Mouse (Mus musculus) G1E (cell line): ENCODE results near the gene Hyal5. TPM values are rescaled to one million over a fixed set of nuclear protein-coding genes. Genes with fewer than 3 reads are reported as not detected.

Source experiments
- ATAC-seq: 2 replicates; pipeline ENCODE4 v1.8.0; 2016; ENCODE audit warnings: mild to moderate bottlenecking; ENCODE audit not compliant: insufficient number of reproducible peaks, poor library complexity, low FRiP score, severe bottlenecking; ENCODE audit errors: extremely low read depth
- DNase-seq: peaks from one replicate; pipeline ENCODE4 v3.0.0; 2012; ENCODE audit warnings: low spot score
- H3K27me3 ChIP-seq: 2 replicates; pipeline ENCODE4 v1.6.1; 2012; ENCODE audit warnings: mild to moderate bottlenecking, low read length, inconsistent platforms; ENCODE audit not compliant: insufficient read depth
- H3K36me3 ChIP-seq: replicated peaks from 2 replicates; pipeline ENCODE3; 2012; ENCODE audit warnings: mild to moderate bottlenecking, inconsistent platforms
- H3K4me1 ChIP-seq: 2 replicates; pipeline ENCODE4 v1.6.1; 2012; ENCODE audit warnings: low read depth, low read length, inconsistent platforms, mixed read lengths; ENCODE audit not compliant: insufficient read depth
- H3K4me3 ChIP-seq: 2 replicates; pipeline ENCODE4 v1.5.1; 2012; ENCODE audit warnings: low read depth, mild to moderate bottlenecking, inconsistent platforms, low read length, moderate library complexity, mixed read lengths
- H3K9me3 ChIP-seq: replicated peaks from 2 replicates; pipeline ENCODE4 v1.6.1; 2012; ENCODE audit warnings: inconsistent platforms
- CTCF ChIP-seq: IDR thresholded peaks from 2 replicates; pipeline ENCODE4 v1.5.1; 2012; ENCODE audit warnings: low read depth, low read length, inconsistent platforms, mixed read lengths
- GATA1 ChIP-seq: IDR thresholded peaks from 2 replicates; pipeline ENCODE4 v1.6.1; 2012; ENCODE audit warnings: borderline replicate concordance, low read length, inconsistent platforms, mixed read lengths
- GATA2 ChIP-seq: IDR thresholded peaks from 2 replicates; pipeline ENCODE4 v1.6.1; 2012; ENCODE audit warnings: low read depth, low read length, inconsistent platforms, borderline replicate concordance
- POLR2AphosphoS5 ChIP-seq: IDR thresholded peaks from 2 replicates; pipeline ENCODE4 v1.6.1; 2012; ENCODE audit warnings: low read depth, low read length, inconsistent platforms; ENCODE audit not compliant: insufficient replicate concordance
- TAL1 ChIP-seq: conservative IDR thresholded peaks from 2 replicates; pipeline ENCODE4 v1.6.1; 2012; ENCODE audit warnings: low read depth, low read length, inconsistent platforms, mixed read lengths
- polyA plus RNA-seq: library from polyadenylated mRNA; stranded (reverse); fragments of >175 nt; gene quantifications from 2 replicates; pipeline ENCODE4 v1.2.3, GENCODE M21; 2012
- total RNA-seq, 2 experiments: library from RNA; stranded (forward) in 1 of 2; stranded (reverse) in 1 of 2; fragments of 200-1000 nt in 1 of 2; fragments of >200 nt in 1 of 2; fragmentation: Nextera tagmentation in 1 of 2; gene quantifications; 2 replicates each; pipeline ENCODE4 v1.2.3; 2014 to 2017

The Hyal5 gene
- not detected in 2 replicates for total RNA-seq (2014; fragmentation: Nextera tagmentation)
- 0.12 and 0.16 TPM in 2 replicates for total RNA-seq (2017)
- polyA plus RNA-seq = not detected in 2 replicates

DNA sequence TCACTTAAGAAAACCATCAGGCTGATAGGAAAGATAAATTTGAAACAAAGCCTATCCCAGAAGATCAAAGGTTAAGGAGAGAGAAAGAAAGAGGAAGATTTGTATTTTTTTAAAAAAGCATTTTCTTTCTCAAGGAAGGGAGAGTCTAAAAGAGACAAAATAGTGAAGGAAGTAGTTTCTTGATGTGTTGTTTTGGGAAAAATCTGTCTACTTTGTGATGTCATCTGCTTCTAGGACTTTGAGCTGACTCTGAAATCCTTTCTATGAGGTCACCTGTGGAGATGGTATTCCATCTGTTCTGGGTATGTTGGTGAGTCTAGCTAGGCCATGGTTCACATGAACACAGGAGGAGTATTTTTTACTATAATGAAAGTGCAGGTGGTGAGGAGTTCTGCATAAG is at the start of gene Hyal5:
Gene Hyal5 (plus strand): TSS at position 301 of the 400 bp plus-strand sequence.
- H3K4me1 ChIP-seq = no peaks in the 10 kb centered on the region
- ATAC-seq = no peak
- H3K27me3 ChIP-seq = no peaks in the 10 kb centered on the region
- no peak for DNase-seq
- TF ChIP-seq POLR2AphosphoS5 = no peak
- no peak for TF ChIP-seq TAL1
- TF ChIP-seq CTCF = no peak
- TF ChIP-seq GATA2 = no peak
- TF ChIP-seq GATA1 = no peak
- no peaks in the 10 kb centered on the region for H3K36me3 ChIP-seq
- H3K9me3 ChIP-seq = no peaks in the 10 kb centered on the region
- no peak within 1 kb of the TSS for H3K4me3 ChIP-seq

DNA sequence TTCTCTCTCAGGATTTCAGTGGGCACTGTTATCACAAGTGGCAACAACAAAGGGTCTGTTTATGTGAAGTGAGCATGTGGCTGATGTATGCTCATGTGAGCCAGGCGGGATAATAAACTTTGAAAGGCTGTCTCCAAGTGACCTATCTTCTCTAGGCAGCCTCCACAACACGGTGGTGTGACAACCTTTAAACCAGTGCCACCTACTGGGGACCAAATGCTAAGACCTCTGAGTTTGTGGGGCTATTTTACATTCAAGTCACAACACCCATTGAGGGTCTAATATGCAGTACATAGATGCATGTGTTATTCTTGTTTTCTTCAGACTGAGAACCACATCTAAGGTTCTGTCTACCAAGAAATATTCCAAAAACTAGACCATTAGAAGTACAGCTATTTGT is 35.7 kb upstream of the Hyal5 start:
- no peaks in the 10 kb centered on the region for H3K36me3 ChIP-seq
- ATAC-seq = no peak
- TF ChIP-seq POLR2AphosphoS5 (no peak), CTCF (no peak), GATA2 (no peak), GATA1 (no peak), TAL1 (no peak)
- H3K9me3 ChIP-seq = no peaks in the 10 kb centered on the region
- no peaks in the 10 kb centered on the region for H3K4me1 ChIP-seq
- no peaks in the 10 kb centered on the region for H3K27me3 ChIP-seq
- H3K4me3 ChIP-seq = no peak overlapping the region
- DNase-seq = no peak

DNA sequence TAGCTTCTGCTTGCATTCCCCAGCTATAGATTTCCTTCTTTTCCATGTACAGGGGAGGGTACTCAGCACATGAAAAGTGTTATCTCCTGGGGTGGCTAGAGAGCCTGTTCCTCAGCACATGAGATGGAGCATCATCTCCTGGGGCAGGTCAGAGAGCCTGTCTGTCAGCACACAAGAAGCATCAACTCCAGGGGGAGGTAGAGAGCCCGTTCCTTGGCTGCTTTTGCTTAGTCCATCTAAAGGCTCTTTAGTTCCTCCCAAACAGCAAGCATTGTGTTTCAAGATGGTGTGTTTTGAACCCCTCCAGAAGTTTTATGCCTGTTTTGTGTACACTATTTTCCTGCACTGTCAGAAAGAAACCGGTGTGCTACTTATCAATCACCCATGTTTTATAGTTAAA is 2.5 kb downstream of the Hyal5 start:
- TF ChIP-seq CTCF = no peak
- TF ChIP-seq GATA2 = no peak
- TF ChIP-seq TAL1 = no peak
- no peak for TF ChIP-seq POLR2AphosphoS5
- TF ChIP-seq GATA1 = no peak
- no peak for DNase-seq
- no peak for ATAC-seq

DNA sequence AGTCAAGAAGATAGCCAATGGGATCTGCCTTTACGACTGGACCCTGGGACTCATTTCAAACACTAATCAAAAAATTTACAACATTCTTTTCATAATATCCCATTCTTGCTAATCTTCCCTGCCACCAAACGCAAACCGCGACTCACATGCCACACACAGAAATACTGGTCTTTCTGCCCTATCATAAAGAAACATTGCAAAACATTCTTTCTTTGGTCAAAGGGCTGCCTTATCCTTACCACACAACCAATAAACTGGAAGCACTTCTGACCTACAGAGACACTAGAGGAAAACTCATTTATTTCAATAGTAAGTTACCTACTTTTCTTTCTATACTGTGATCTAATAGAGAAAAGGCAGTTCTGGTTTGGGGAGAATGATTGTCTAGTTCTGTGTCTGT is 5.9 kb downstream of the Hyal5 start:
- no peak for TF ChIP-seq GATA2
- no peak for TF ChIP-seq POLR2AphosphoS5
- no peak for TF ChIP-seq TAL1
- no peak for TF ChIP-seq GATA1
- TF ChIP-seq CTCF = no peak
- Histone ChIP-seq H3K4me3 (no peak overlapping the region), H3K36me3 (no peaks in the 10 kb centered on the region), H3K9me3 (no peaks in the 10 kb centered on the region), H3K27me3 (no peaks in the 10 kb centered on the region), H3K4me1 (no peaks in the 10 kb centered on the region)
- DNase-seq (no peak), ATAC-seq (no peak)

More for the DNA sequence above, 2.5 kb downstream of the Hyal5 start:
- Histone ChIP-seq H3K27me3 (no peaks in the 10 kb centered on the region), H3K9me3 (no peaks in the 10 kb centered on the region), H3K36me3 (no peaks in the 10 kb centered on the region), H3K4me1 (no peaks in the 10 kb centered on the region), H3K4me3 (no peak overlapping the region)

DNA sequence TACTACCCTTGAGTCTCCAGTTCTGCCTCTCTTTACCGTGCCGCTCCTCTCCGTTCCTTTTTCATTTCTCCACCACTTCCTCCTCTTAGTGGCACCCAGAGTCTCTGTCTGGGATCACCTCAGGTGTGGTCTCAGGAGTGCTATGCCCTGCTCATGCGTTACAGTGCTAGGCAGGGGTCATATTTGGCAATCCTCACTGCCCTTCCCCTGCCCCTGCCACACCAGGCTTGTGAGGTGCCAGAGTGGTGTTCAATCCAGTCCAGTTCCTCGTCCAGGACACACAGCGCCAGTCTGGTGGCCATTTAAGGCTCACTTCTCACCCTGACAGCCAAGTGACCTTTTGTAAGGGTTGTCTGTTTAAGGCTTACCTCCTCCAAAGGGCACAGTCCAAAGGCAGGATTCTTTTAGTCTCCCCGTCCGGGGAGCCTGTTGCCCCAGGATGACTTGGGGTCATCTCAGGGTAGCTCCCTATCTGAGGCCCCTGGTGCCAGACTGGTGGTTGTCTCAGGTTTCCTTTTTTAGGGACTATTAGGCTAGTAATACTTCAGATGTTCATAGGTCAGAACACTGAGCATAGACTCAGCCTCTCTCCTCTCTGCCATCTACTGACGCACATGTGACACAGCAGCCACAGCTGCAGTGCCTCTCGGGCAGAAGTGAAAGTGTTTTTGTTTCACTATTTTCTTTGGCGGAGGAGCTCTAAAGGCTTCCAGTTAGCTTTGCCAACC is 36.5 kb downstream of the Hyal5 start:
- no peak overlapping the region for H3K4me3 ChIP-seq
- DNase-seq (no peak), ATAC-seq (peak; percentile 22; the same call in 1 of the 2 replicates)
- no peaks in the 10 kb centered on the region for H3K36me3 ChIP-seq
- H3K9me3 ChIP-seq = no peaks in the 10 kb centered on the region
- H3K27me3 ChIP-seq = peaks cover 5% of the 10 kb centered on the region; the same call in 1 of the 2 replicates
- peaks cover 3% of the 10 kb centered on the region; the same call in 1 of the 2 replicates for H3K4me1 ChIP-seq
- TF ChIP-seq CTCF = no peak
- TF ChIP-seq GATA1 = no peak
- no peak for TF ChIP-seq GATA2

DNA sequence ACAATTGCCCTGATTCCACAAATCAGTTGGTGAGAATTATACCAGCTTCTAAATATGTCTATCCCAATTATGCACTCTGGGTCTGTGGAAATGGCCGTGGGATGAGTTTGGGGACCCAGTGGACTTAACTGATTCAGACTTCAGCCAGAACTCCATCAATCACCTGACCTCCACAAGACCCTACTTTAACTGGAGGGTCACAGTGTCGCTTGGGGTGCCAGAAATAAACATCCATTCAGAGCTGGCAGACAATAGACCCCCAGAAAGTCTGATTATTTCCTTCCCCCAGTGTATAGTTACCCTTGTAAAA is 37.0 kb downstream of the Hyal5 start:
- H3K9me3 ChIP-seq = no peaks in the 10 kb centered on the region
- DNase-seq = no peak
- no peak overlapping the region for H3K4me3 ChIP-seq
- peaks cover 5% of the 10 kb centered on the region; the same call in 1 of the 2 replicates for H3K27me3 ChIP-seq
- 0 out of 2 replicates have a peak, but pooled peaks have one; percentile 34 for ATAC-seq
- peaks cover 3% of the 10 kb centered on the region; the same call in 1 of the 2 replicates for H3K4me1 ChIP-seq
- TF ChIP-seq CTCF = no peak
- no peak for TF ChIP-seq GATA1
- TF ChIP-seq GATA2 = no peak
- no peak for TF ChIP-seq TAL1
- TF ChIP-seq POLR2AphosphoS5 = no peak
- no peaks in the 10 kb centered on the region for H3K36me3 ChIP-seq
